Mouse (Mus musculus) cerebellum, adult (tissue): ENCODE measurements around the gene Kcnma1.
A peak's percentile ranks its signal among the peaks of the same experiment; 100 is the strongest.

Experiments
- ATAC-seq: cut with Nextera tagmentation; 2 replicates; pipeline ENCODE4 v1.9.2; 2017; ENCODE audit warnings: mild to moderate bottlenecking, moderate library complexity, mixed read lengths; ENCODE audit not compliant: insufficient number of reproducible peaks, low FRiP score, low TSS enrichment

Gene Kcnma1

DNA sequence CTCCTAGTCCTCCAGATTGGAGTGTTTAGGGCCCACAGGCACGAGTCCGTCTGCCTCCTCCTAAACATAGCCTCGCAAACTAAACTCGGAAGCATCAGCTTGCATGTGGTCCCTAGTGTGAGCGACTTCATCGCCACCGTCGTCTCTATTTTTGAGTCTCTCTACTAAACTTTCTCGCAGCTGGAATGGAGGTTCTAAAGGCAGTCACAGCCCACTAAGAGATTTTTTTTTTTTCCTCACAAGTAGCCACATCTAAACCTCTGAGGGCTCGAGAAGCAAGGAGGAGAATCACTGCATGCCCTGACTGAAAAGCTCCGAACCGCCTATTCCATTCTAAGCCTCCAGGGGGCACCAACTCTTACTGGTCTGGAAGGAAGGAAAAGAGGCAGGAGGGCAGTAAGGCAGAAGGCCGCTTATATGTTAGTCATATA, 223.0 kb downstream of the Kcnma1 start:
- peak; percentile 53; the same call in 1 of the 2 replicates for ATAC-seq

DNA sequence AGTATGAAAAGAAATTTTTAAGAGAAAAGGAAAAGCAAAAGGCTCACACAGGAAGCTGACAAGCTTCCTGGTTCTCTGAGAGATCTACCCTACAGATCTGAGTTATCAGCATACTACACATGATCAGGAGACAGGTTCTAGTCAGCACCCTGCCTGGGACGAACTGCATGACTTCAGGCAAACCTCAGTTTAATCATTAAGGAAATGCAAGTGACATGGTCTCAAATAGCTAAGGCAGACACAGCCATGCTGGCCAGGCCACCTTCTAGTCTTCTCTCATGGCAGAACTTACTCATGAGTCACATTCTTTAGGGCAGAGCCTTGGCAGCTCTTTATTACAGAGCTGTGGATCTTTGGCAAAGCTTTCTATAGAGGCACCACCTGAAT, 227.6 kb downstream of the Kcnma1 start:
- no peak for ATAC-seq

DNA sequence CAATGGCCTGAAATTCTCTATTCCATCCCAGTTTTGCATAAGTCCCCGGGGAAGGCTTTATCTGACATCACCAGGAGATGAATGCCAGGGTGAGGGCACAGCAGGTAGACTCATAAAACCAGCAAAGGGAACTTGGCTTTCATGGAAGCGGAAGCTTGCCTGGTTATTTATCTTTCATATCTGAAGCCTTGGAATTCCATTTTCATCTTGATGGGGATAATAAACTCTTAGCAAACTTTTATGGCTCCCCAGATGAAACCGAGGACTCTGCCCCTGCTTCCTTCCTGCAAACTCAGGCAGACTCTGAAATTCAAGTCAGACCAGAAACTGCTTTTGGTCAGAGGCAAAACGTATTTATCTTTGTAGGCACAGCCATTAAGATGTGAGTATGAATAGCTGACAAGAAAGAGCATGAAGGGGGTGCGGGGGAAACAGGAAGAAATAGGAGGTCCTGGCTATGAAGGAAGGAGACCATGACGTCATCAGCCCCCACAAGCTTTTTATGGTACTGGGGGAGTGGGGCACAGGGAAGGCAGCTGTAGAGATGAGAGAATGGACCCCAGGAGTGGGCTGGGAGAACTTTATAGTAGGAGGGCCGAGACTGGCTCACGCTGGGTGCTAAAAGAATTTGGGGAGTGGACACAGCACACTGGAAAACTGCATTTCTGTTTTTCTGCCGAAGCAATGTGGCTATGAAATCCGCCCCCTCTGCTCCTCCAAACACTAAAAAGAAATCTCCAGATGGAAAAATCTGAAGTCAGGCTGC, 228.2 kb downstream of the Kcnma1 start:
- ATAC-seq: no peak

DNA sequence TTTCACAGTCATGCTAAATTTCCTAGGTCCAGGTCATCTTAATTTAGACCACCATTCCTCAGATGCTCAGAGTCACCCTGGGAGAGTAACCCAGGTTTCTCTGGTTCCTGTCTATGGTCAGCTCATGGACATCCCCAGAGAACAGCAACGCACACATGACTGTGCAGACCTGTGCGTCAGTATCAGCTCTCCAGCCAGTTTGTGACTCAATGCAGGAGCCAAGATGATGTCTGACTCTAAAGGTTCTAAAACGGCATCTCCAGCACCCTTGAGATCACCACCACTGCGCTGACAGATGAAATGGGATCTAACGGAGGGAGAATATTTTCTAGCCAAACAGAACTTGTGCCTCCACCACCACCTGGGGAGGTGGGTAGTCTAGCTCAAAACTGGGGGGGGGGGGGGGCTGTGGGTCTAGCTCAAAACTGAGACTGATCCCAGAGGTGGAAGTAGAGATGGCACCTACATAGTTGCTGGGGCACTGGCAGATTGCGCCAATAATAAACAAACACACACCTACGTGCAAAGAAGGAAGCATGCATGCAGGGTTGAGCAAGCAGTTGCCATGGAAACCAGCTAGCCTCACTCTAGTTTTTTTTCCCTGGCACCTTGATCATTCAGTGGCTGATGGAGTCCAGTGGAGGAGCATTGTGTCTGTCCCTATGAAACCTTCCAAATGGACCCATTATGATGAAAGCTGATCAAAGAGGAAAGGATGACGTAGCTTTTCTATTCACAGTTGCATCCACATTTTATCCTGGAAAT, 231.3 kb downstream of the Kcnma1 start:
- no peak for ATAC-seq

DNA sequence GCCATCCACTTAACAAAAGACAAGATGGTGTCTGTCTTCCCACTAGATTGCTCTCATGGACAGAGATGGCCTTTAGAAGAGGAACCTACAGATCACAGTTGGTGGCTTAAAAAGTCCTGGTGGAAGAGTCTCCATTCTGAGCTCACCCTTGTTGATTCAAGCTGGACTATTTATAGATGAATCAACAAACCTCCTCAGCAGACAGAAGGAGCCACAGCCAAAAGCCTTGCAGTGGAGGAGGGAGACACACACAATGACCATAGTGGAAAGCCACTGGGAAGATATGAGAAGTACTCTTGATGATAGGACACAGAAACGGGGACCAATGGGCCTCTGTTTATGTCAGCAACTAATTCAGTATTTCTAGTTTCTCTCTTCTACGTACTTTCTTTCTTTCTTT, 239.7 kb downstream of the Kcnma1 start:
- ATAC-seq: no peak

DNA sequence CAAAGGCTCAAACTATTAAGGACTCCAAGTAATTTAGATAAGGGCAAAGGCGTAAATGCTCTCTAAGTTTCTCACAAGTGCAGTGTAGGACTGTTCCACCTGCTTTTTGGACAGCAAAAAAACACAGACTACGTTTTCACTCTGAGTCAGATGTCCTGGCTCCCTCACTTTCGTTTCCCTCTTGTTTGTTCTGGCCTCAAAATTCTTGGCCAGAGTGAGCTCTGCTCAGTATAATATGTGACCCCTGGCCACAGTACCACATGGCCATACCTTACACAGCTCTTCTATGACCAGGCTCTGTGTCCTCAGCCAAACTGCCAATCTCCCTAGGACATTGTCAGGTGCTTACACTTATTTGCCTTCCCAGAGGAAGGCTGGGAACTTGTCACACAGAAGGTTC, 241.6 kb downstream of the Kcnma1 start:
- ATAC-seq: no peak

DNA sequence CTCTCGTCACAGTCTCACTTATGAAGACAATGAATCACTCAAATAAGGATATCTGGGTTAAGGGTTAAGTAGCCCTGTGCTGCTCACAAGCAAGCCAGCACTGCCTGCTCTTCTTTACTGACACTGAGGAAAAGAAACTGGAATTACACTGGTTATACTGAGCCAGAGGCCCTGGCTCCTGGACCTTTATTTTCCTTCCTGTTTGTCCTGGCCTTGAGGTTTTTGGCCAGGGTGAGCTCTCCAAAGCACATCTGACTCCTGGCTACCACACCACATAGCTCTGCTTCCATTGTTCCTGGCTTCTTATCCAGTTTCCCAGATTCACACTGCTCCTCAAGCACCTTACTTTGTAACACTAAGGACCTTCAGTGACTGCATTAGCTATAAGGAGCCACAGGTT, 242.5 kb downstream of the Kcnma1 start:
- no peak for ATAC-seq

DNA sequence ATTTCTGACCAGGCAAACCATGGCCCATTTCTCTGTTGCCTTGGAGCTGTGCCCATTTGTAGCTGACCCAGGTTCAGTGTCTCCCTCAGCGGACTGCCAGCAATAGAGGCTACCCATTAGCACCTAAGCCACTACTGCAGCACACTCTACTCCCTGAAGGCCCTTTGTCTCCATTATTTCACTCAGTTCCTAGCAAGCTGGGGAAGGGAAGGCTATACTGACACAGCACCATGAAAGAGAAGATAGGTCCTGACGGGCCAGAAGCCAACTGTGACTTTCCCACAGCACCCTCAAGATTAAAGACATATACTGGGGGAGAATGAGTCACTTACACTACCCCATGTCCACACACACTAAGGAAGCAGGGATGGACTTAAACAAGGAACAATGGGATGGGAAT, 251.8 kb downstream of the Kcnma1 start:
- no peak for ATAC-seq

DNA sequence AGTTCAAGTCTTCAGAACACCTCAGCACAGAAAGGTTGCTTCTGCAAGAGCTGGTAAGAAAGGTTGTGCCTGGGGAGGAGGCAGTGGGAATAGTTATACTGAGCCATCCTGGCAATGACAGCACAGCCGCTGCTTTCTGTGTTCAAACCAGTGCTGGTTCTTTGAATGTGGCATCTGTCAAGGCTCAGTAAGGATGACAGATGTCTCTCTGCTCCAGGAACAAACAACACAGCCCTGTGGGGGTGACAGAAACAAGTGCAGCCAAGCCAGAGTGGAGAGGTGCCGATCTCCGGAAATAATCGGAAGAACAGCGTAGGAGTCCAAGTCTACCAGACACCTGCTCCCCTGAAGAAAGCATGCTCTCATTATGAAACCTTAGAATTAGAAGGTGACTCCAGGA, 254.7 kb downstream of the Kcnma1 start:
- ATAC-seq: no peak

DNA sequence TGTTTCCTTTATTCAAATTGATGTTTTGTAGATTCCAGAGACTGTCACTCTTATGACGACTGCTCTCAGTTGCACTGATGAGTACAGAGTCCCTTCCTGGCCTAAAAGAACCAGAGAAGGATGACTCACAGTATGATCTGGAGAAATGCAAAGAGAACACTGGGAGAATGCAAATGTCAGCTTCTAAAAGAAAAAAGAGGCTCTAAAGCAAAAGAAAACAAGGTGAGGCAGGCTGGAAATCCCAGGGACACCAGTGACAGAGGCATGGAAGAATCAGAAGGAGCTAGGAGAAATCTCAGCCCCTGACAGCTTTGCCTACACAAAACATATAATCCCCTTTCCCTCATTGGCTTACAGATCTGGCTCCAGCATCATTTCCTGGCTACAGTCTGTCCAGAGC, 255.9 kb downstream of the Kcnma1 start:
- no peak for ATAC-seq

DNA sequence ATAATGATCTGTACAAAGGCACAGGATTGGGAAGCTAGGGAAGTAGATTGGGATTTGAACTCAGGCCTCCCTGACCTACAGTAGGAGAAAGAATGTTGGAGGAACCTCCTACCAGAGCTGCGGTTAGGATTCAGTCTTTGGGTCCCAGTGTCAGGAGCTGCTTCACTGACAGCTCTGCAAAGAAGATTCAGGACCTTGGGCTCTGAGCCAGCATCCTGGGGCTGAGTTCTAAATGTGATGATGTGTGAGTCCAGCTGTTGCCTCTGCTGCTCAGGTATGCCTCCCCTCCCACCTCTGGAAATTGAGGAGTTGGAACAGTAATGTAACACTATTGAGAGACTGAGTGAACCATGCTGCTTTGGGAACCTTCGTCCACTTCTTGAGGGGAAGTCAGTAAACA, 266.3 kb downstream of the Kcnma1 start:
- ATAC-seq: no peak

DNA sequence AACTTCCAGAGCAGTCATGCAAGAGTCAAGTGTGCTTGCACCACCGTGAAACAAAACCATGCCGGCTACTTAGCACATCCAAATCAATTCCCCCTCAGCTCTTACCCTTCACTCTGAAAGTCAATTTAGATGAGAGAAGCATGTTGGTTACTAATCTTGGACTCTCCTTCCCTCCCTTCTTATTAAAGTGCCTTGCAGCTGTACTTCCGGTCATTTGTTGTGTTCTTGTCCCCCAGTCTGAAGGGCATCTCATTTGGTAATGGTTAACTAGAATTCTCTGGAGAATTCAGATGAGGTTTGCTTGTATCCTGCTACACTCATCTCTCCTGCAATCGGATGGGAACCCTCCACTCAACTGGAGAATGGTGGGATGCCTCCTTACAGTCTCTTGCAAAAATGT, 267.3 kb downstream of the Kcnma1 start:
- ATAC-seq: no peak

DNA sequence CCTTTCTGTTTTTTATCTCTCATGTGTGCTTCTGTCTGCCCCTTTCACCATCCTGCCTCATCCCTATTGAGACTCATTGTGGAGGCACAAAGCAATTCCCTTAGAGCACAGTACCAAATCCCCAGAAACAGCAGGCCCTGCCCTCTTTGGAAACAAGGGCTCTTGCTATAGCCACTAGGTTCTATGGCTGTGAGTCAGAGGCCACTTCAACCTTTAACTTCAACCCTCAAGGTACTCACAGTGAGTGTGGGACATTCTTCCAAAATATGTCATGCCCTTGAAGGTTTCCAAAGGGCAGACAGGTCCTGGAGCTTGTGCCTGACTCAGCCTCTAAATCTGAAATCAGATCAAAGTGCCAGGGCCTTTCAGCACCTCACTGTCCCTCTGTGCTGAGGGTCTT, 272.8 kb downstream of the Kcnma1 start:
- ATAC-seq: no peak

DNA sequence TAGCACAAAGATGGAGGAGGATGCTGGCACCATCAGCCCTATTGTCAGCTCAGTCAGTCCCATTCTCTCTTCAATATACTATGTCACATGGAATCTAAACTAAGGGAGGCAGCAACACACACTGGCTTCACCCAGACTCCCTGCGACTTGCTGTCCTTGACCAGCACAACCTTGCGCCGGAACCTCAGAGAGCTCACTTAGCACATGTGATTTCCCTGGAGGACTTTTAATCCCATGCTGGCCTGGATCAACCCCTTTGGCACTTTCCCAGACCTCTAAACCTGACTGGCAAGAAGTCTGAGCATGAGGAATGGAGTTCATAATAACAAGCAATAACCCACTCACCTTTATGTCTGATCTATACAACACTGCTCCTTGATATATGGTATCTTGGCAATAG, 280.1 kb downstream of the Kcnma1 start:
- no peak for ATAC-seq

DNA sequence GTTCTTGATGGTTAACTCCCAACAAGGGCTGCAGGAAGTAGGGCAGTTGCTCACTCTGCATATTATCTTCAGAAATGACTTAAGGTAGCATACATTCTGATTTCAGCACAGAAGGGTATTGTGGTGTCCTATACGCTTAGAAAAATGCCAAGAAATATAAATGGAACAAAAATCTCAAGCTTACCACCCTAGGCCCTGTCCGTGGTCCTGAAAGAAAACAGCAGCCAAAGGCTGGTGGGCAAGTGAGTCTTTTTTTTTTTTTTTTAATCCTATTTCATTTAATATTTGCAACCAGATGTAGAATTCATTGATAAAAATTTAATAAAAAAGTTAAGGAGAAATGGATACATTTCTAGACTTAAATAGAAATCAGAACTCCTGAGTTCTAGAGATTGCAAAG, 284.9 kb downstream of the Kcnma1 start:
- no peak for ATAC-seq

DNA sequence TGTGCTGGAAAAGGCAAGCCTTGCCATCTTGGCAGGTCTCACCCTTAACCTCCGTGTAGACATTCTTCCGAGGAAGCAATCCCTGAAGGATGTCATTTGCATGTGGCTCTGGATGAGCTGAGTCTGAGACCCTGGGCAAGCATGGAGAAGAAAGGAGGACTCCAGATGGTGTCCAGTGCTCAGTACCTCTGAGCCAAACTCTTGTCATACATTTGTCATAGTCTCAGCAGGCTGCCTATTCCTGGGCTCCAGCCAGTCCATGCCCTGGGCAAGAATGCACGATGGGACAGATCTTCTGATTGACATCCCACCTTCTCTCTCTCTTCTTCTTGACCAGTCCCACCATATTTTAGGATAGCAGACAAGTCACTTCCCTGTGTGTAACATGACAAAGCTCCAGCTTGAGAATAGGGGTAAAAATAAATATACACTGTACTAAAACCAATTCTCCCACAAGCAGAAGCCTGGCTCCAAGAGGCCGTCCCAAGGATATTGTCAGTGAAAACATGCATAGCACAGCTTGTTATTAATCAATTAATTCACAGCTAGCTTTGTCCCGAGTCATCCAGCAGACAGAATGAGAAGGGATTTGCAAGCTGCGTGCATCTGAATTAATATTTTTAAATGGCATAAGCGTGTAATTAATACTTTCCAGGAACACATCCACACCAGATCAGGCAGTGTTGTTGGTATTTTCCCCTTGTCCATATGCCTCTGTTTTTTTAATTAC, 290.4 kb downstream of the Kcnma1 start:
- ATAC-seq: no peak

DNA sequence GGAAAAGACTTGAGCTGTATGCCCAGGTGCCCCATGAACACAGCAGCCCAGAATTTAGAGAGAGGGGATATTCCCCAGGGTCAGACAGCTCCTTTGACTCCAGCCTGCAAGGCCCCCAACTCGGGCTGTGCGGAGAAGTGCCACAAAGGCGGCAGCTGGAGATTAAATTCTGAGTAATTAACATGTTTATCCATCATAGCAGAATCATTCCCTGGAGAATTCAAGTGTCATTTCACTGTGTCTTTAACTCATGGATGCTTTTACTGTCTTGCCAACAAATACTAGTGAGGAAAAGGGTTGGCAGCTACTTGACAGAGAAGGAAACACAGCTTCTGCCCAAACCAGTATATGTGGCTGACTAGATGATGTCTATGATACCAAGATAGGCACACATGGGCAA, 295.0 kb downstream of the Kcnma1 start:
- ATAC-seq: no peak

DNA sequence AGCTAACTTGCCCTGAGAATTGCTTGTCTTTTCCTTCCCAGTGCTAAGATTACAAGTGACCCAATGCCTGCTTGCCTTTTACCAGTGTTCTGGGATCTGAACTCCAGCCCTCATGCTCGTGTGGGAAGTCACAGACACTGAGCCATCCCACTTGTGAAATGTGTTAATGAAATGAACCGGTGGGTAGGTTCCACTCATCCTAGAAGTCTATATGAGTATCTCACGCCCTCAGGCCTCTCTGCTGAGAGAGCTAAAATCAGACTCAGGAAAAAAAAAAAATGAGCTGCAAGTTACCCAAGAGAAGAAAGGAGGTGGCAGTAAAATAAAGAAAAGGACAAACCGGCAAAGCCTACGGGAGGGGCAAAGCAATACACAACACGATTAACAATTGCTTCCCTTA, 295.6 kb downstream of the Kcnma1 start:
- no peak for ATAC-seq

DNA sequence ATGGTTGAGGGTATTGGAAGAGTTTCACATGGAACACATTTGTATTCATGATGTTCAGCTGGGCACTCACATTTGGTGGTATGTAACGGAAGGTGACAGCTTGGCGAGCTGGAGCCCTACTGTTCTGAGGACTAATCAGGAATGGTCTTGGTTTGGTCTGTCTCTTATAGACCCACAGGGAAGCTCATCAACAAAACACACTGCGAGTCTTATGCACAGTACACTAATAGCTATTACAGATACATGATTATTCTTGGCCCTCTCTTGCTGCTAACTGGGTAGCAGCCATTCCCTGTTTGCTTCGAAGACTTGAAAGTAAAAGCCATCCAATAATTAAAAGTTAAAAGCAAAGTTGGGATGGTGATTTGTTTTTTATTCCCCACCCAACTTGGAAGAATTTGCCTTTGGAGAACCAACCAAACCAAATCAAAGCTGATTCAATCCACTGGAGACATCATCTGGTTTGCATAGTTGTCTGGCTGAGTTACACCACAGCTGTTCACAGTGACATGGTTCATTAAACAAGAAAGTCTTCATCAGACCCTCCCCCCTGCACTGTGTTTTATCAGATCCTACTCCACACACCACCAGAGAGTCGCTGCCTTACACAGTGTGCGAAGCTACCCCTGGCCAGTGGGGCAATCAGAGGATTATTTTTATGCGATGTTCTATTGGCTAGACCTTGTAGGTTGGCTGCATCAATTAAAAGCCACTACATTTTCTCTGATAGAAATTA, 299.7 kb downstream of the Kcnma1 start:
- no peak for ATAC-seq

DNA sequence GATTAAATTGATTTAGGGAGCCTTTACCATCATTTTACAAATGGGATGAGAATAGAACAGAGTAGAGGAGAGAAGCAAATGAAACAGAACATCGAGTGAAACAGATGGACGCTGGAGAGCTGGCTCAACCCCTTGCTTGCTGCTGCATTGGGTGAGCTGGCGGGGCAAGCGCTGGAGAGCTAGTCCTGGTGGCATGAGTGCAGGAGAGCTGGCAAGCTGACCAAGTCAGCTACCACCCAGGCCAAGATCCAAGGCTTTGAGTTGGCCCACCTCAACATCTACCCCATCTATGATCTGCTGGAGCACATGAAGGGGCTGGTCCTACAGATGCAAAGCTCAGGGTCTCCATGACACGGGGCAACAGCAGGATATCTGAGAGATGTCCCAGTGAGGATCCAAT, 301.4 kb downstream of the Kcnma1 start:
- ATAC-seq: no peak

DNA sequence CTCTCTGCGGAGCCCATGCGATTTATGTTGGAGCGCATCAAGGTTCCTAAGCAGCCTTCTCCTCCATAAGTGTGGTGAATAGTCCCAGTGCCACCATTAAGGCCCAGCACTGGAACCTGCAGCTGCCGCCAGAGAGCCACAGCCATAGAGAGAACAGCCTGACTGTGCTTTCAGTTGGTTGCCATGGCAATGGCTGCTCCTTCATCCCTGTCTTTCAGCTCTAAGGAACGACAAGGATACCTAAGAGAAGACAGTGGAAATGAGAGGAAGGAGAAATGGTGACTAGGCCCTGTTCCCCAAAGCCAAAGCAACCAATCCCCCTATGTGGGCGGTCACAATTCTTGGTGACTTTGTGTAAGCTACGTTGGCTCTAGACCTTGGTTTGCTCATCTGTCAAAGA, 303.3 kb downstream of the Kcnma1 start:
- no peak for ATAC-seq
